Mouse (Mus musculus) embryo, embryonic 11.5 days (tissue): ENCODE data around the gene Dgkq.

Experiments used
- DNase-seq: peaks from one replicate; pipeline ENCODE4 v3.0.0-alpha.2; 2012; ENCODE audit warnings: low read depth, low spot score

The Dgkq gene

GRCm38 (mm10) chr5:108668977-108669936 lies at the start of gene Dgkq:
Dgkq (minus strand) TSS chr5:108669672.
- peak; percentile 65 for DNase-seq

GRCm38 (mm10) chr5:108718051-108718450 lies 48.6 kb upstream of the Dgkq start:
- no peak for DNase-seq

- DNase-seq, result no peak
These were observed 46.5 kb upstream of the Dgkq start for GRCm38 (mm10) chr5:108715974-108716373.

- no peak for DNase-seq
These were observed 44.7 kb upstream of the Dgkq start for GRCm38 (mm10) chr5:108714149-108714548.

- no peak for DNase-seq
These were observed 44.2 kb upstream of the Dgkq start for GRCm38 (mm10) chr5:108713691-108714090.

- no peak for DNase-seq
These were observed 43.6 kb upstream of the Dgkq start for GRCm38 (mm10) chr5:108713096-108713495.

GRCm38 (mm10) chr5:108711968-108712367 lies 42.5 kb upstream of the Dgkq start:
- no peak for DNase-seq

- DNase-seq, result no peak
These were observed 39.7 kb upstream of the Dgkq start for GRCm38 (mm10) chr5:108708981-108709731.

- DNase-seq, result no peak
These were observed 38.9 kb upstream of the Dgkq start for GRCm38 (mm10) chr5:108708419-108708818.

GRCm38 (mm10) chr5:108707758-108708157 lies 38.3 kb upstream of the Dgkq start:
- no peak for DNase-seq

GRCm38 (mm10) chr5:108703754-108704626 lies 34.5 kb upstream of the Dgkq start:
- DNase-seq, result no peak

GRCm38 (mm10) chr5:108701341-108702021 lies 32.0 kb upstream of the Dgkq start:
- no peak for DNase-seq

GRCm38 (mm10) chr5:108700346-108700745 lies 30.9 kb upstream of the Dgkq start:
- DNase-seq, result no peak

GRCm38 (mm10) chr5:108697341-108697753 lies 27.9 kb upstream of the Dgkq start:
- DNase-seq, result peak; percentile 54

- DNase-seq, result no peak
These were observed 27.1 kb upstream of the Dgkq start for GRCm38 (mm10) chr5:108696542-108696941.

GRCm38 (mm10) chr5:108695861-108696260 lies 26.4 kb upstream of the Dgkq start:
- no peak for DNase-seq

- DNase-seq, result no peak
These were observed 25.1 kb upstream of the Dgkq start for GRCm38 (mm10) chr5:108694352-108695261.

GRCm38 (mm10) chr5:108693872-108694288 lies 24.4 kb upstream of the Dgkq start:
- DNase-seq, result peak; percentile 88

GRCm38 (mm10) chr5:108692271-108692670 lies 22.8 kb upstream of the Dgkq start, which contains the start of gene Fgfrl1:
Fgfrl1 (plus strand) TSS chr5:108692382.
- DNase-seq, result no peak

GRCm38 (mm10) chr5:108691152-108691551 lies 21.7 kb upstream of the Dgkq start:
- no peak for DNase-seq
